Mouse (Mus musculus) MEL (cell line): ENCODE measurements at regions not wholly inside any gene's neighbourhood (a gene's known extent, or its start where the extent isn't known, plus 50 kb on each side); places are given as distances from the start of the nearest gene placed in this dataset.

Experiments
- CTCF ChIP-seq, 3 experiments: IDR thresholded peaks in 2 of 3; conservative IDR thresholded peaks in 1 of 3; 2 replicates each; pipeline ENCODE4 v1.5.1; 2011 to 2012; ENCODE audit warnings: low read length in 3 of 3, low read depth in 2 of 3, mild to moderate bottlenecking in 2 of 3, improper control_type of control experiment in 1 of 3, inconsistent platforms in 1 of 3, mixed read lengths in 1 of 3, moderate library complexity in 1 of 3; ENCODE audit not compliant: control insufficient read depth in 1 of 3, insufficient read depth in 1 of 3, poor library complexity in 1 of 3, severe bottlenecking in 1 of 3
- MAFK ChIP-seq: IDR thresholded peaks from 2 replicates; pipeline ENCODE4 v1.6.1; 2011; ENCODE audit warnings: low read depth, mild to moderate bottlenecking, low read length, improper control_type of control experiment, borderline replicate concordance
- MEF2A ChIP-seq: IDR thresholded peaks from 2 replicates; pipeline ENCODE4 v1.6.1; 2014; ENCODE audit warnings: low read depth, mild to moderate bottlenecking, inconsistent platforms, low read length, improper control_type of control experiment; ENCODE audit not compliant: poor library complexity, insufficient replicate concordance, severe bottlenecking; ENCODE audit errors: extremely low read depth
- NRF1 ChIP-seq: IDR thresholded peaks from 2 replicates; pipeline ENCODE4 v1.6.1; 2014; ENCODE audit warnings: low read depth, mild to moderate bottlenecking, inconsistent platforms, low read length, improper control_type of control experiment, moderate library complexity; ENCODE audit not compliant: poor library complexity, insufficient read depth, severe bottlenecking
- POLR2A ChIP-seq, 2 experiments: IDR thresholded peaks; 2 replicates each; pipeline ENCODE4 v1.6.1; 2011 to 2012; ENCODE audit warnings: low read length in 2 of 2, mild to moderate bottlenecking in 2 of 2, control low read depth in 1 of 2, improper control_type of control experiment in 1 of 2, low read depth in 1 of 2, moderate library complexity in 1 of 2; ENCODE audit not compliant: control insufficient read depth in 1 of 2, insufficient read depth in 1 of 2, poor library complexity in 1 of 2
- TAL1 ChIP-seq: IDR thresholded peaks from 2 replicates; pipeline ENCODE4 v1.6.1; 2012; ENCODE audit warnings: mild to moderate bottlenecking, inconsistent platforms, low read length, moderate library complexity, mixed read lengths
- TCF12 ChIP-seq: IDR thresholded peaks from 2 replicates; pipeline ENCODE4 v1.6.1; 2014; ENCODE audit warnings: low read depth, mild to moderate bottlenecking, inconsistent platforms, low read length, improper control_type of control experiment, moderate library complexity
- UBTF ChIP-seq: IDR thresholded peaks from 2 replicates; pipeline ENCODE4 v1.6.1; 2012; ENCODE audit warnings: low read depth, mild to moderate bottlenecking, inconsistent platforms, low read length, improper control_type of control experiment, moderate library complexity, borderline replicate concordance; ENCODE audit not compliant: insufficient read depth
- USF1 ChIP-seq: IDR thresholded peaks from 2 replicates; pipeline ENCODE4 v1.6.1; 2014; ENCODE audit warnings: low read depth, mild to moderate bottlenecking, inconsistent platforms, low read length, improper control_type of control experiment, moderate library complexity

- no peak for TF ChIP-seq CTCF (IDR thresholded peaks at IDR 0.05 in 2 of 3, conservative IDR thresholded peaks at IDR 0.05 in 1 of 3; ENCODE audit: control insufficient read depth in 1 of 3, insufficient read depth in 1 of 3, low read depth in 2 of 3, low read length in 3 of 3, poor library complexity in 1 of 3, severe bottlenecking in 1 of 3)
- no peak for TF ChIP-seq UBTF
- no peak for TF ChIP-seq POLR2A (IDR thresholded peaks at IDR 0.05; ENCODE audit: control insufficient read depth in 1 of 2, insufficient read depth in 1 of 2, low read depth in 1 of 2, low read length in 2 of 2, poor library complexity in 1 of 2)
- TF ChIP-seq MAFK, result no peak
- TF ChIP-seq NRF1, result no peak
- TF ChIP-seq USF1, result no peak
- peak; percentile 16; the same call in 1 of the 2 replicates for TF ChIP-seq TAL1
- TF ChIP-seq MEF2A, result no peak
- TF ChIP-seq TCF12, result peak; percentile 45; the same call in 1 of the 2 replicates
Measured at GRCm38 (mm10) chr6:59524095-59524939, 98.2 kb upstream of the Gprin3 start.
